Mouse (Mus musculus): ENCODE data around the gene Gpam.
"Not testable (repeated sequence)": the region's sequence is repeated elsewhere in the genome, so short reads cannot be mapped to it uniquely, and the experiment has no call there.

GRCm38 (mm10) chr19:55152274-55152673 lies 25.2 kb upstream of the Gpam start:
- not testable (repeated sequence) for TF ChIP-seq JUND (conservative IDR thresholded peaks at IDR 0.05; ENCODE audit: low read depth, low read length); ETS1 (conservative IDR thresholded peaks at IDR 0.05; ENCODE audit: low read depth, low read length); ZNF384 (IDR thresholded peaks at IDR 0.05; ENCODE audit: low read depth, low read length); POLR2A (IDR thresholded peaks at IDR 0.05; ENCODE audit: low read depth, low read length); MEF2A (IDR thresholded peaks at IDR 0.05; ENCODE audit: borderline replicate concordance, low read depth, low read length); CTCF (conservative IDR thresholded peaks at IDR 0.05 in 1 of 2, IDR thresholded peaks at IDR 0.05 in 1 of 2; ENCODE audit: low read depth in 2 of 2, low read length in 2 of 2); GABPA (IDR thresholded peaks at IDR 0.05; ENCODE audit: insufficient replicate concordance, low read depth, low read length); MAX (IDR thresholded peaks at IDR 0.05; ENCODE audit: low read length)
